Mouse (Mus musculus): ENCODE results near the gene Myef2. TPM values are rescaled to one million over a fixed set of nuclear protein-coding genes. Genes with fewer than 3 reads are reported as not detected.
"Not testable (repeated sequence)": the region's sequence is repeated elsewhere in the genome, so short reads cannot be mapped to it uniquely, and the experiment has no call there.

Myef2 gene
- polyA plus RNA-seq, 1 experiment from 2014 or later, result 90.4 TPM

DNA sequence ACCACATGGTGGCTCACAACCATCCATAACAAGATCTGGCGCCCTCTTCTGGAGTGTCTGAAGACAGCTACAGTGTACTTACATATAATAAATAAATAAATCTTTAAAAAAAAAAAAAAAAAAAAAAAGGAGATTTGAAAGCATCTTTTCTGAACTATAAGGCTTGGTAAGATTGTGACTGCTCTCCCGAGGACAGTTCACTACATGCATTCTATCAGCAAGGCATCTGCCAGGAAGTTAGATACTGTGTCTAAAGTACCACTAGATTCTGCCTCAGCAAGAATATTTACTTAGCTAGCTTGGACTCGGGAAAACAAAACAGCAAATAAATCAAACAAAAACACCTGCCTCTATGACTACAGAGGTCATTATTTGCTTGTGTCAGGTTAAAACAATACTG, 31.3 kb downstream of the Myef2 start:
- H3K4me2 ChIP-seq; H3K9me3 ChIP-seq (replicated peaks; ENCODE audit: control insufficient read depth, low read length); ATAC-seq (replicated peaks; ENCODE audit: insufficient number of reproducible peaks, low FRiP score, low TSS enrichment); H3K4me3 ChIP-seq (ENCODE audit: low read depth, low read length); H3K4me1 ChIP-seq (ENCODE audit: control insufficient read depth, insufficient read depth, low read length); H3K27ac ChIP-seq (ENCODE audit: low read depth, low read length); H3K27me3 ChIP-seq (ENCODE audit: control insufficient read depth, insufficient read depth, low read length); H3K9ac ChIP-seq (ENCODE audit: low read depth, low read length): not testable (repeated sequence)
- WGBS (ENCODE audit: insufficient replicate concordance), result 66% methylated on average over 3 of the region's 3 CpGs
- H3K36me3 ChIP-seq (ENCODE audit: control insufficient read depth, insufficient read depth, low read length), result peaks cover 17% of the 10 kb centered on the region

DNA sequence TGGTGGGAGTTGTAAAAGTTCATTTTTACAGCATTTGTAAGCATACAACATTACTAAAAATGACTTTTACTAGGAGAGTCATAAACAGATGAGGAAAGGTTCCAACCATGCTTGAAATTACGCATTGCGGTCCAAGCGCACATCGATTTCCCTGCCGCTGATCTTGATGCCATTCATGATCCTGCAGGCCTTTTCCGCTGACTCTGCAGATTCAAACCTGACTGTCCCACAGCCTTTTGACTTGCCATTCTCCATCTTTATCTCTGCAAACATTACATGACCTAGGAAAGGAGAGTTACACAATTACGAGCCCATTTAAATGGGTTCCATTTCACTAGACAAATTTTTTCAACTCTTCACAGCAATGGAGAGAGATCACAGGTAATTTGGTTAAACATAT, 34.7 kb downstream of the Myef2 start:
- WGBS (ENCODE audit: insufficient replicate concordance), result 96% methylated on average over 7 of the region's 7 CpGs

DNA sequence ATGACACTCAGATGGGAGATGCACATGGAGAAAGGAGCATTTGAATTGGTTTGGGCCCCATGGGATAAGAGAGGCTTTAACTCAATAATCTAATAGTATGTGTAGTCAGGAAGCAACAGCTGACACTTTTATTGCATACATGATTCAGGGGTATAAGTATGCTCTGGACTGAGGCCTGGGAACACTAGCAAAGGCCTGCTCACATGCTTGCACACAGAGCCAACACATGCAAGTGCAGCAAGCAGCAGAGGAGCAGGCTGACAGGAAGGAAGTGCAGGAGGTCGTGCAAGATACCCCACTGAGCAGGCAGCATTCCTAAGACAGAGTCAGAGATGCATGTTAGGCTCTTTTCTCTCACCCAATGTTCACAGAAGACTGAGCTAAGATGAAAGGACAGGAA, 39.6 kb downstream of the Myef2 start:
- 44% methylated on average over 1 of the region's 1 CpGs for WGBS (ENCODE audit: insufficient replicate concordance)
- Histone ChIP-seq H3K4me1 (ENCODE audit: control insufficient read depth, insufficient read depth, low read length) (no peaks in the 10 kb centered on the region), H3K36me3 (ENCODE audit: control insufficient read depth, insufficient read depth, low read length) (peaks cover 5% of the 10 kb centered on the region; the same call in 1 of the 2 replicates), H3K9me3 (replicated peaks; ENCODE audit: control insufficient read depth, low read length) (no peaks in the 10 kb centered on the region), H3K9ac (ENCODE audit: low read depth, low read length) (no peak overlapping the region), H3K4me3 (ENCODE audit: low read depth, low read length) (no peak overlapping the region), H3K27ac (ENCODE audit: low read depth, low read length) (no peak overlapping the region), H3K4me2 (no peak overlapping the region), H3K27me3 (ENCODE audit: control insufficient read depth, insufficient read depth, low read length) (no peaks in the 10 kb centered on the region)
- no peak for ATAC-seq (replicated peaks; ENCODE audit: insufficient number of reproducible peaks, low FRiP score, low TSS enrichment)

More for the DNA sequence above, 34.7 kb downstream of the Myef2 start:
- H3K4me2 ChIP-seq, result no peak overlapping the region
- no peaks in the 10 kb centered on the region for H3K9me3 ChIP-seq (replicated peaks; ENCODE audit: control insufficient read depth, low read length)
- no peak overlapping the region for H3K4me3 ChIP-seq (ENCODE audit: low read depth, low read length)
- no peaks in the 10 kb centered on the region for H3K27me3 ChIP-seq (ENCODE audit: control insufficient read depth, insufficient read depth, low read length)
- no peaks in the 10 kb centered on the region for H3K4me1 ChIP-seq (ENCODE audit: control insufficient read depth, insufficient read depth, low read length)
- no peak overlapping the region for H3K27ac ChIP-seq (ENCODE audit: low read depth, low read length)
- no peak for ATAC-seq (replicated peaks; ENCODE audit: insufficient number of reproducible peaks, low FRiP score, low TSS enrichment)
- H3K9ac ChIP-seq (ENCODE audit: low read depth, low read length), result no peak overlapping the region
- H3K36me3 ChIP-seq (ENCODE audit: control insufficient read depth, insufficient read depth, low read length), result peaks cover 13% of the 10 kb centered on the region

DNA sequence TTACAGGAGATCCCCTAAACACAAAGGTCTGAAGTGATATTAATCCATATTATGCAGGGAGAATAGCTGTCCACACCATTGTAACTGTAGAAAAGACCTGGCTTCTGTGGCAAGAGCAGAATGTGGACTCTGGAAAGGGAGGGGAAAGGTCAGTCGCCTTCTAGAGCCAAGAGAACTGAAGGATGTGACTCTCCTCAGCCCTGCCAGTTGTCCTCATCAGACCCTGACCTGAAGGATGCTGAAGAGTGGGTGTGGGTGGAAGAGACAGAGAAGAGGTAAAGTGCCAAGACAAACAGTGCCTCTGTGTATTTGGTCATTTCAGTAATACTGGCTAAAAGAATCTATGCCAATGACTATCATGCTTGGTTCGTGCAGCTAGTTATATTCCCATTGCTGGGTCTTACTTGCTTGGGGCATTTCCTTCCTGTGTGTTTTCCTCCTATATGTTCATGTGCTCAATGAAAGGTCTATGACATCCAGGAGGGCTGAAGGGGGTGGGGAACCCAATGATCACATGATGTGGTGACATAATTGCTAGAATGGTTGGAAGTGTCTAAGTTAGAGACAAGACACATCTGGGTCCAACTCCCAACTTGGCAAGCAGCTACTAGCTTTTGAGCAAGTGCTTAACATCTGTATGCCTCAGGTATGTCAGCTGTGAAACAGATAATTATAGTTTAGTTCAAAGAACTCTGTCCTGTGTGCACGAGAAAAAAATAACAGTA, 50.2 kb downstream of the Myef2 start:
- H3K9me3 ChIP-seq (replicated peaks; ENCODE audit: control insufficient read depth, low read length), result no peaks in the 10 kb centered on the region
- H3K4me1 ChIP-seq (ENCODE audit: control insufficient read depth, insufficient read depth, low read length), result 0 out of 2 replicates have a peak, but pooled peaks cover 3% of the 10 kb centered on the region
- no peak overlapping the region for H3K4me3 ChIP-seq (ENCODE audit: low read depth, low read length)
- 79% methylated on average over 3 of the region's 3 CpGs for WGBS (ENCODE audit: insufficient replicate concordance)
- no peak overlapping the region for H3K9ac ChIP-seq (ENCODE audit: low read depth, low read length)
- H3K4me2 ChIP-seq, result no peak overlapping the region
- H3K36me3 ChIP-seq (ENCODE audit: control insufficient read depth, insufficient read depth, low read length), result no peaks in the 10 kb centered on the region
- ATAC-seq (replicated peaks; ENCODE audit: insufficient number of reproducible peaks, low FRiP score, low TSS enrichment), result no peak
- H3K27ac ChIP-seq (ENCODE audit: low read depth, low read length), result no peak overlapping the region
- H3K27me3 ChIP-seq (ENCODE audit: control insufficient read depth, insufficient read depth, low read length), result no peaks in the 10 kb centered on the region

DNA sequence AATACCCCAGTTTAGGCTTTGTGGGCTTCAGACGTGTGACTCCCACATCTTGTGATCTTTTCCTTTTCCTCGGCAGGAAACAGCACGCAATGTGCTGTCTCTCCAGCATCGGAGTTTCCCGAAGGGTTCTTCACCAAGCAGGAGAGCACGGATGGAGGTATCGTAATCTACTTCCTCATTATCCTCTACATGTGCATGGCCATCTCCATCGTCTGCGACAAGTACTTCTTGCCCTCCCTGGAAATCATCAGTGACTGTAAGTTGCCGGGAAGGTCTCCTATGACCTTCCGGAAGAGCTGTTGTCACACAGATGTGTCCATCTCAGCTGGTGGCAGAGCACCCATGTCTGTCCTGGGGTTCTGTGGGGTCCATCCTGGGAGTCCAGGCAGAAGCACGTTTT, 54.8 kb downstream of the Myef2 start:
- Histone ChIP-seq H3K9me3 (replicated peaks; ENCODE audit: control insufficient read depth, low read length) (no peaks in the 10 kb centered on the region), H3K36me3 (ENCODE audit: control insufficient read depth, insufficient read depth, low read length) (no peaks in the 10 kb centered on the region), H3K4me1 (ENCODE audit: control insufficient read depth, insufficient read depth, low read length) (0 out of 2 replicates have a peak, but pooled peaks cover 3% of the 10 kb centered on the region), H3K27ac (ENCODE audit: low read depth, low read length) (no peak overlapping the region), H3K27me3 (ENCODE audit: control insufficient read depth, insufficient read depth, low read length) (no peaks in the 10 kb centered on the region), H3K4me2 (no peak overlapping the region), H3K9ac (ENCODE audit: low read depth, low read length) (no peak overlapping the region), H3K4me3 (ENCODE audit: low read depth, low read length) (no peak overlapping the region)
- ATAC-seq (replicated peaks; ENCODE audit: insufficient number of reproducible peaks, low FRiP score, low TSS enrichment), result no peak
- WGBS (ENCODE audit: insufficient replicate concordance), result 80% methylated on average over 12 of the region's 12 CpGs

DNA sequence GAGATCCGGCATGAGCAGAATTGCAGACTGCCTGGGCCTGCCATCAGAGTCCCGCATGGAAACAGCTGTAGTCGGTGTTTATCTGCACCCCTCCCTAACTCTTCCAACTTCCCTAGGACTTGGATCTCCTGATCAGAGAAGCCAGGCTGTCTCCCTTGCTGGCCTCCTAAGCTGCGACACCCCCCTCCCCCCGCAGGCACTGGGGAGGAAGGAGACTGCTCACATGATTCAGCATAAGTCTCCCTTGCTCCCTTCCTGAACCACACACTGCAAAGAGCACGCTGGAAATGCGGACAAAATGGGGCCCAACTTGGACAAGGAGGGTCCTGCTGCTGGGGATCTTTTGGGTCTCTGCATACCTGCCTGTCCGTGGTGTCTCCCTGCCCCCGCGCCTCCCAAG, 55.6 kb downstream of the Myef2 start, which contains the start of gene Slc24a5:
Gene Slc24a5, plus strand, starts transcription at position 231 of the 400 bp plus-strand sequence.
- Histone ChIP-seq H3K27ac (ENCODE audit: low read depth, low read length) (no peak within 1 kb of the TSS), H3K4me2 (no peak within 1 kb of the TSS), H3K36me3 (ENCODE audit: control insufficient read depth, insufficient read depth, low read length) (no peaks in the 10 kb centered on the region), H3K4me1 (ENCODE audit: control insufficient read depth, insufficient read depth, low read length) (0 out of 2 replicates have a peak, but pooled peaks cover under 1% of the 10 kb centered on the region), H3K4me3 (ENCODE audit: low read depth, low read length) (no peak within 1 kb of the TSS), H3K9me3 (replicated peaks; ENCODE audit: control insufficient read depth, low read length) (no peaks in the 10 kb centered on the region), H3K9ac (ENCODE audit: low read depth, low read length) (no peak within 1 kb of the TSS), H3K27me3 (ENCODE audit: control insufficient read depth, insufficient read depth, low read length) (no peaks in the 10 kb centered on the region)
- 49% methylated on average over 10 of the region's 10 CpGs for WGBS (ENCODE audit: insufficient replicate concordance)
- no peak for ATAC-seq (replicated peaks; ENCODE audit: insufficient number of reproducible peaks, low FRiP score, low TSS enrichment)

DNA sequence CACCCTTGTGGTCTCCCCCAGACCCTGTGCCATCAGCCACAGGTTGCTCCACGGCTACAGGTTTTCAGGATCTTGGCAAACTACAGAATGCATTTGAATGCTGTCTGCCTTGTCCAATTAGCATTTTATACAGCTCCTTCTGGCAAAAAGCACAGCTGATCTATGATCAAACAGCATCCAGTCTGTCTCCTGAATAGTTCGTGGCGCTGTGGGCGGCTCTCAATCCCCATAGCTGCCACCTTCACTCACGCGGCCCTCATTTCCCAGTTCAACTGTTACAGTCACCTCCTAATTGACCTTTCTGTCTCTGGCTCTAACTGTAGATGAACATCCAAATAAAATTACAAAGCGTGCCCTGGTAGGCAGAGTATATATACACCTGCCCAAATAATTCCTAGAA, 56.1 kb downstream of the Myef2 start:
- WGBS (ENCODE audit: insufficient replicate concordance), result 90% methylated on average over 7 of the region's 7 CpGs
- Histone ChIP-seq H3K4me2 (no peak overlapping the region), H3K27me3 (ENCODE audit: control insufficient read depth, insufficient read depth, low read length) (no peaks in the 10 kb centered on the region), H3K36me3 (ENCODE audit: control insufficient read depth, insufficient read depth, low read length) (no peaks in the 10 kb centered on the region), H3K27ac (ENCODE audit: low read depth, low read length) (no peak overlapping the region), H3K9me3 (replicated peaks; ENCODE audit: control insufficient read depth, low read length) (no peaks in the 10 kb centered on the region), H3K9ac (ENCODE audit: low read depth, low read length) (no peak overlapping the region), H3K4me3 (ENCODE audit: low read depth, low read length) (no peak overlapping the region), H3K4me1 (ENCODE audit: control insufficient read depth, insufficient read depth, low read length) (no peaks in the 10 kb centered on the region)
- ATAC-seq (replicated peaks; ENCODE audit: insufficient number of reproducible peaks, low FRiP score, low TSS enrichment), result no peak

DNA sequence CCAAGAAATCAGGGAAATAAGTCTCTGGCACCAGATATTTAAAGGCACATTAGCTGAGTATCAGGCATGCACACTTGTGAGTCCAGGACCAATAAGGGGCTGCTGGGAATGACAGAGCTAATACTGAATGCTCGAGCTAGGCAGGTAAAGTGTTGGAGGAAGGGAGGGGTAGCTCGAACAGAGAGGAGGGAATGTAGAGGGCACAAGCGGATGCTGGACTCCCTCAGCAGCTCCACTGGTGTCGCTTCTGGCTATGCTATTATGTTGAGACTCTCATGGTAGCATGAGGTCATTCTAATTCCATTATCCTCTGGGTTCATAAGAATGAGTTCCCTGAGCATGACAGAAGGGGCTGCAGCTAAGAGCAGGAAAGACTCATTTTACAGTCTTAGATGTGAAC, 60.5 kb downstream of the Myef2 start:
- no peak for ATAC-seq (replicated peaks; ENCODE audit: insufficient number of reproducible peaks, low FRiP score, low TSS enrichment)
- no peak overlapping the region for H3K27ac ChIP-seq (ENCODE audit: low read depth, low read length)
- 49% methylated on average over 4 of the region's 4 CpGs for WGBS (ENCODE audit: insufficient replicate concordance)
- no peaks in the 10 kb centered on the region for H3K36me3 ChIP-seq (ENCODE audit: control insufficient read depth, insufficient read depth, low read length)
- H3K9ac ChIP-seq (ENCODE audit: low read depth, low read length), result no peak overlapping the region
- H3K4me2 ChIP-seq, result no peak overlapping the region
- no peaks in the 10 kb centered on the region for H3K4me1 ChIP-seq (ENCODE audit: control insufficient read depth, insufficient read depth, low read length)
- H3K4me3 ChIP-seq (ENCODE audit: low read depth, low read length), result no peak overlapping the region
- no peaks in the 10 kb centered on the region for H3K9me3 ChIP-seq (replicated peaks; ENCODE audit: control insufficient read depth, low read length)
- no peaks in the 10 kb centered on the region for H3K27me3 ChIP-seq (ENCODE audit: control insufficient read depth, insufficient read depth, low read length)

DNA sequence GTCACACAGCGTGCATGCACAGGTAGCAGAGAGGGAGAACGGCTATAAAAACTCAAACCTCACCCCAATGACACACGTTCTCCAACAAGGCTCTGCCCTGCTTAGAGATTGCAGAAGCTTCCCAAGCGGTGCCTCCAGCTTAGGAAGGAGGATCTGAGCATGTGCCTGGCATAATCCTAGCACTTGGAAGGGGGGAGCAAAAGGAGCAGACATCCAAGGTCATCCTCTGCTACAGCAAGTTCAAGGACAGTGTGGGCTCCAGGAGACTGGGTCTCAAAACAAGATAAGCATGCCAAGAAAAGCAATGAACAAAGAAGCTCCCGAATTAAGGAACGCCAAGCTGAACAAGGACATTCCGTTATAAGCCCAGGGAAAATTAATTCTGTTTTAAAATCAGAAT, 62.0 kb downstream of the Myef2 start:
- Histone ChIP-seq H3K27me3 (ENCODE audit: control insufficient read depth, insufficient read depth, low read length) (no peaks in the 10 kb centered on the region), H3K4me3 (ENCODE audit: low read depth, low read length) (no peak overlapping the region), H3K4me2 (no peak overlapping the region), H3K4me1 (ENCODE audit: control insufficient read depth, insufficient read depth, low read length) (no peaks in the 10 kb centered on the region), H3K9ac (ENCODE audit: low read depth, low read length) (no peak overlapping the region), H3K27ac (ENCODE audit: low read depth, low read length) (no peak overlapping the region), H3K9me3 (replicated peaks; ENCODE audit: control insufficient read depth, low read length) (no peaks in the 10 kb centered on the region), H3K36me3 (ENCODE audit: control insufficient read depth, insufficient read depth, low read length) (no peaks in the 10 kb centered on the region)
- WGBS (ENCODE audit: insufficient replicate concordance), result 83% methylated on average over 7 of the region's 7 CpGs
- no peak for ATAC-seq (replicated peaks; ENCODE audit: insufficient number of reproducible peaks, low FRiP score, low TSS enrichment)
